Mouse (Mus musculus) MN1 (cell line): ENCODE data around the gene Arid1b.
A peak's percentile ranks its signal among the peaks of the same experiment; 100 is the strongest.

Source experiments
- DNase-seq: peaks from one replicate; pipeline ENCODE4 v3.0.0-alpha.2; 2016; ENCODE audit warnings: low spot score

Gene Arid1b

DNA sequence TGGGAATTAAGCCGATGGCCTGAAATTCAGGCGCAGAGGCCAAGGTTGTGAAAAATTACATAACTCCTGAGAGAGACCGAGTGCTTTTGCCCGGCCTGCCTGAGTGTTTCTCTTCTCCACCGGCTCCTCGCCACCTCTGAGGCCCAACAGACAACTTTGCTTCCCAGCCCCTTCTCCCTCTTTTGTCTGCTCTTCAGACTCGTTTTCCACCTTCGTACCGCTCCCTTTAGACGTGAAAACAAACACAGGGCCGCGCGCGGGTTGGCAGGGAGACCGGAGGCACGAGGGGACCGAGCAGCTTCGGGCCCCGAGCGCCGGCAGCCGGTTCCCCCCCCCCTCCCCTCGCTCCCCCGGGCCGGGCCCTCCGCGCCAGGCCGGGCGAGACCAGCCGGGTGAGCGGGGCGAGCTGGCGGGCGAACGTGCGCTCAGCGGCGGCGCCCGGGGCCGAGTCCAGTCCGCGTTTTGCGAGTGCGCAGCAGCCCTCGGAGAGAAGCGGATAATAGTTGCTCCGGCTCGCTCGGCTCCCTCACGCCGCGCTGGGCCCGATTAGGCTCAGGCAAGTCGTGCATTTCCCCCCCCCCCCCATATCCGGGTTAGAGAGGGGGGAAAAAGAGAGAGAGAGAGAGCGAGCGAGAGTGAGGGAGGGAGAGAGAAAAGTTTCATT, at the start of gene Arid1b:
TSS of gene Arid1b (plus strand) at position 493 of the 664 bp plus-strand sequence.
- peak; percentile 92 for DNase-seq

DNA sequence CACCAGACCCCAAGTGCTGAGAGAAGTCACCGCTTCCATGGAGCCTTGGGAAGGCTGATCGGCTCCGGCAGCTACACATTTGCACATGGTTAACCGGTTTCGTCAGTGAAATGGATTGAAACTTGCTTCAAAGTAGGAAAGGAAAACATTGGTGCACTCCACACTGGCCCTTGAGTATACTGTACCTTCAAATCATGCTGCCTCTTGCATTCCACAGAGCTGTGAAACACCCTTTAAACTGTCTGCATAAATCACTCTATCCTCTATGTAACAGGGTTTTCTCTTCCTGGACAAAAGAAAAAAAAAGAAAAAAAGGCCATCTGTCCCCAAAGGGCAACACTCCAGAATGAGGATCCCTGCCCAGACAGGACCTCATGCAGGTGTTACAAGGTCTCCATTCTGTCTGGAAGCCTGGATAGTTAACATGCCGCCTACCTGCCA, 48.8 kb upstream of the Arid1b start:
- DNase-seq = no peak

DNA sequence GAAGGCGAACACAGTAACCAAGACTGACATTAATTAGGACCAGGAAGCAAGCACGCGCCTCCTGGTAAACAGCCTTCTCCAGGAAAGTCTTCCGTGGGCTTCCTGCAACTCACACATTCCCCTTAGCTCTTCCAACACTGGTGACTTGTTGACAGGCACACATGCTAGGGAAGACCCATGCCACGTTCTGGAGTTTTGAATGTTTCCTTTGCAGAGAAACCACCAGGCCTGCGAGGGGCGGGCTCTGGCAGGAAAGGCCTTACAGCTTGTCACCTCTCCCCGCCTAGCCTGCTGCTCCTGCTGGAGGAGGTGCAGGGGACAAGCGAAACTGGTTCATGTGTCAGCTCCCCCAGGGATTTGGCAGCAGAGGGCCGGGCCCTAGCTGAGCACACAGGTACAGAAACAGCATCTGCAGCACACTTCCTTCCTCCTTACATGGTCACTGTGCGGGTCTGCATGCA, 48.2 kb upstream of the Arid1b start:
- peak; percentile 85 for DNase-seq

DNA sequence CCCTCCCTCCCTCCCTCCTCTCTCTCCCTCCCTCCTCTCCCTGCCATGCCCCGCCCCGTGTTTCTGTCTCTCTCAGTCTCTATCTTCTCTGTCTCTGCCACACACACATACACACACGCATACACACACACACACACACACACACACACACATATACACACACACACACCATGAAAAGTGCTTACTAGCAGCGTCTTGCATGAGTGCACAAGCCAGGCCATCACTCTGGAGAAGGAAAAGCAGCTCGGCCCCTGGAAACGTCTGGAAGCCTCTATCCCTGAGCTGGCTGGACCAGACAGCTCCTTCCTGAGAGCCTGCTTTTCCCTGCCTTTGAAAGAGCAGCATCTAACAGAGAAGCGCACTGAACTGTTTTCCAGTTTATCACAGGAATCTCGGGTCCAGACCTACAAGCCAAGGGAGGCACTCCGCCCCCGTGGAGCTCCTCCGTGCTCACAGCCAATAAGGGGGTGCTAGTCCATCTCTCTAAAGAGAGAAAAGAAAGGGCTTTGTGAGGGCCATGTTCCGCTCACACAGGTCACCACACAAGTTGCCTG, 47.6 kb upstream of the Arid1b start:
- peak; percentile 68 for DNase-seq

DNA sequence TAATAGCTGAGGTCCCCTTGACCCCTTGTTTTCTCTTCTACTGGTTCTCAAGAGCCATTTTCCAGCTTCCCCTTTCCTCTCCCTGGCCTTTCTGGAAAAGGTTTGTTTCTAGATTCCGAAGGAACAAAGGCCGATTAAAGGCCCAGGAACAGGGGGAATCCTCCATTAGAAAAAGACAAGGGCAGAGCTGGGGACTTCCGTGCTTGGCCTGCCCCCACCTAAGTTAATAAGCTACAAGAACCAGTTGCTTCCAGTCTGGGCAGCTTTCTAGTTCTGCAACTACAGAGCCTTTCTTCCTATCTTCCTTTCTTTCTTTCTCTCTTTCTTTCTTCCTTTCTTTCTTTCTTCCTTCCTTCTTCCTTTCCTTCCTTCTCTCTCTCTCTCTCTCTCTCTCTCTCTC, 47.1 kb upstream of the Arid1b start:
- DNase-seq = peak; percentile 38

DNA sequence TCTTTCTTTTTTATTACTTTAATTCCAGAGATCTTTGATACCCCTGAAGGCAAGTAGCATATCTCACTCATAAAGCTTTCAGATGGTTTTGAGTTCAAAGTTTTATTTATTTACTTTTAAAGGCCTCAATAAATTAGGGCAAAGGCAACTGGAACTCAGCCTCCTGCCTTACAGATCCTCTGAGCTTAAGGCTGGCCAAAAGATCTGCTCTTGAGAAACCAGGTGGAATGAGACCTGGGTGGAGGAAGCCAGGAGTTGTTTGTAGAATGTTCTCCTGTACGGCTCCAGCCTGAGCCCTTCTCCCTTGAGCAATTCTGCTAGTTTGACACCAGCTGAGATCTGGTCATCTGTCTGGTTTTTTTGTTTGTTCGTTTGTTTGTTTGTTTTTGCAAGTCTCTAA, 46.7 kb upstream of the Arid1b start:
- DNase-seq = peak; percentile 20

DNA sequence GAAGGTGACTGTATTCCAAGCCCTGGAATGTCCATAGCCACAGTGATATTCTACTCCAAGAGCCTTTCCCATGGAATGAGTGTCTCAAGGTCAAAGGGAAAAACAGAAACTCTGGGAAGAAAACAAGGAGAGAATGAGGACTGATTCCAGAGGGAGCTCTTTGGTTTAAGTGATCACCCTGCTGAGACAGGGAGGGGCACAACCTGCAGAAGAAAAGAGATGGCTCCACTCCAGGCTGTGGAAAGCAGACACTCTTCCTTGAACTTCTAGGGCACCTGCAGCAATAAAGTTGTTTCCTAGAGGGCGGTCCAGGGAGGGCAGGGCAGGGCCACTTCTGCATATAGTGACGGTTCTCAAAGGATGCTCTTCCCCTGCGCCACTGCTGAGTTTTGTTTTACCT, 45.6 kb upstream of the Arid1b start:
- no peak for DNase-seq

DNA sequence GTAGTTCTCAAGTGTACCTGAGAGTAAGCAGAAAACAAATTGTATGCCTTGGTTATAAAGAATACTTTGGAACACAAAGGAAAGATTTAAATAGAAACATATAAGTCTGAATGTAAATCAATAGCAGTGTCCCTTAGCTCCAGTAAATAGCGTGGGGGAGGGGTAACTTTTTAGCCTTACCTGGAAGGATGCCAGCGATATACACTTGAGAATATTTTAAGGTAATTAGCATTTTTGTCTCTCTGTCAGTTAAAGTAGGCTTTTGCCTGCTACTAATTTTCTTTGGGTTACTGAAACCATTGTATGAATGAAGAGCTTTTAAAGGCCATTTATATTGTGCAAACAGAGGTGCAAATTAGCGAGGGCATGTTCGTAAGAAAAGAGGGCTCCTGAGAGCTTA, 39.7 kb upstream of the Arid1b start:
- no peak for DNase-seq

DNA sequence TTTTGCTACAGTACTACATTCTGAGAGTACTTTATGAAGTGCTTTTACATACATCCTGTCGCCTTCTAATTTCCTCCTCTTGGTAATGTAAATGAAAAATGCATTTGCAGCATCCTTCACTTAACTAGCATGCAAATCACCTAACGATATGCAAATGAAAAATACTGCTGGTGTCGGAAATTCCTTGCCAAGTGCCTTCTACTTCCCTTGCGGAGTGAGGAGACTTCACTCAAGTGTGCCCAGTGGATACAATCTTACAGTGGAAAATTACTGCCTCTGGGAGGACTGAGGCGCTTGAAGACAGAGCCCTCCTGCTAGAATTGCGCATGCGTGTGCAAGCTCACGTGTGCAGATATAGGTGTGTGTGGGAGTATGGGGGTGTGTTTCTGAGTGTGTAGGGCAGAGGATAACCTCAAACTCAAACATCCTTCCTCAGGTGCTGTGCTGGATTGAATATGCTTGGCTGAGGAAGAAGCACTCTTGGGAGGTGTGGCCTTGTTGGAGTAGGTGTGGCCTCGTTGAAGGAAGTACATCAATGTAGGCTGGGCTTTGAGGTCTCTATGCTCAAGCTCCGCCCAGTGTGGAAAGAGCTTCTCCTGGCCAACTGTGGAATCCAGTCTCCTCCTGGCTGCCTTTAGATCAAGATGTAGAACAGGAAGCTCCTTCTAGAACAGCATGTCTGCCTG, 29.8 kb upstream of the Arid1b start:
- no peak for DNase-seq

DNA sequence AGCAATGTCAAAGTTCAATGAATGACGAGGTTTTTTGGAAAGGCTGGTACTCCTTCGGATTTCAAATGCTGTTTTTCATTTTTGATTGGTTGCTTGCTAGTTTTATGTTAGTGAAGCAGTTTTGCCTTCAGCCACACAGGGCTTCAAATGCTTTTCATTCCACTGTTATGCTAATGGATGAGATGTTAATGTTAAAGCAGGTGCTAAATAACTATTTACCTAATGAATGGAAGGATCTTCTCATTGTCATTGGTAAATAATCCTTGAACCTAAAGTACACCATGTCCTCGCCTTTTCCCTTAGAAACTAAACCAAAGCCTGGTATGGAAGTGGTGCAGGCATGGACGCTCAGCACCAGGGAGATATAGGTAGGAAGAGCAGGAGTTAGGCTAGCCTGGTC, 26.9 kb upstream of the Arid1b start:
- no peak for DNase-seq

DNA sequence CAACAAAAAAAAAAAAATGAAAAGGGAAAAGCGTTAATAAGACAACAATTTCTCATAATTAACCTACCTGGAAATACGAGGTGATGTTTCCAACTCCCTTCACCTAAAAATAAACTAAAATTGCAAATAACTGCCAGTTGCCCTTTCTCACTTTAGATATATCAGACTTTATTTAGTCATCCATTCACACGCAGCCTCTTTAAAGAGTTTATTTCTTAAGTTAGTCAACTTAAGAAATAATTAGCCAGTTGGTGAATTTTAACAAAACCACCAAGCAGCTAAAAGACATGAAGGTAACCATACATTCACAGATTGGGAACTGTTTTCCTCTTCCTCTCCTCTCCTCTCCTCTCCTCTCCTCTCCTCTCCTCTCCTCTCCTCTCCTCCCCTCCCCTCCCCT, 26.1 kb upstream of the Arid1b start:
- no peak for DNase-seq

DNA sequence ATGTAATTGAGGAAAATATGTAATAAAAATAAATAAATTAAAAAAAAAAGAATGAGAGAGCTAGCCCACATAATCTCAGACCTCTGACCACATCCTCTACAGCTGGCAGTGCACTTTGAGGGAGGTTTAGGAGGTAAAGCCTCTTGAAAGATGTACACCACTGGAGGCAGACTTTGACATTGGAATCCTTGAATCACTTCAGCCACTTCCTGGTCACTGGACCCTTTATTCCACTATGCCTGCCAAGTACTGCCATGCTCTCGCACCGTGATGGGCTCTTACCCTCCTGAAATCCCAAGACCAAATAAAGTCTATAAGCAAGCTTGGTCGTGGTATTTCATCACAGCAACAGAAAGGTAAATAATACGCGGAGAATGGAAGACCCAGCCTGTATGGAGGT, 25.3 kb upstream of the Arid1b start:
- DNase-seq = no peak

DNA sequence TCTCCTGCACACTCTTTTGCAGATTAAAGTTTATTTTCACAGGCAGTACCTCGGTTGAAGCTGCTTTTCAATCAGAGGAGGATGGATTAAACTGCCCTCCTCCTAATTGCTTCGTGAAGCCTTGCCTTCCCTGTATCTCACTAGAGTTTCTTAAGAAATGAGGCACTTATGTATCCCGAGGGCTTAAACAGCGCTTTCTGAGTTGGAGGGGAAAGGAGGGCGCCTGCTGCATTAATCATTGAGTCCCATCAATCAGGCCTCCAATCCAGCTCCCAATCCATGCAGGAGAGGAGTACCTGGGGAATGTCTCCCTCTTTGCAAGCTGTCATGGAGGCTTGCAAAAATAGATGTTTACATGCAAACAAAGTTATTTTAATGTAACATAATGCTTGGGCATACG, 21.9 kb upstream of the Arid1b start:
- no peak for DNase-seq

DNA sequence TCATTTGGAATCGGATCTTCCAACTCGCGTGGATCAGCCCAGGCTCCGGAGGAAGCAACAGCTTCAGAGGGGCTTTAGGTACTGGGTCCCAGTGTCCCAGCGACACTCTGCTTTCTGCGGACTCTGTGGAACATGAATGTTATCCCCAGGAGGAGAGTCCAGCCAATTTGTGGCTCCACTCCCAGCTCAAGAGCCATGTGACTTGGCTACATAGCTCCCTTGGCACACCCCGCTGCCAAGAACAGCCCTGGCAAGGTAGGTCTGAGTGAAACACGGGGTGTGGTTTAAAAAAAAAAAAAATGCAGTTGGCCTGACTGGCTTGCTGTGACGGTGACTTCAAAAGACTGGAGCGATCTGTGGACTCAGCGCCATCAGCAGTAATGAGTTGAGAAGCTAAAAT, 19.4 kb upstream of the Arid1b start:
- DNase-seq = peak; percentile 76

DNA sequence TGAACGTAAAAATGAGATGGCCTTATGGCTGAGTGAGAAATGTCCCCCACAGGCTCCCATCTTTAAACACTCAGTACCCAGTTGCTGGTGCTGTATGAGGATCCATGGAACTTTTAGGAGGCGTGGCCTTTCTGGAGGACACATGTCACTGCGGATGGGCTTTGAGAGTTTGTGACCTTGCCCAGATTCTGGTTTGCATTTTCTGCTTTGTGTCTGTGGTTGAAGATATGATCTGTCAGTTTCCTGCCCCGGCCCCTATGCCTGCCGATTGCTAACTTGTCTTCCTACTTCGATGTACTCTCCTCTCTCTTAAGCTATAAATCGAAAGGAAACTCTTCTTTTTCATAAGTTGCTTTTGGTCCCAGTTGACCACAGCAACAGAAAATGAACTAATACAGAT, 14.0 kb upstream of the Arid1b start:
- DNase-seq = no peak

DNA sequence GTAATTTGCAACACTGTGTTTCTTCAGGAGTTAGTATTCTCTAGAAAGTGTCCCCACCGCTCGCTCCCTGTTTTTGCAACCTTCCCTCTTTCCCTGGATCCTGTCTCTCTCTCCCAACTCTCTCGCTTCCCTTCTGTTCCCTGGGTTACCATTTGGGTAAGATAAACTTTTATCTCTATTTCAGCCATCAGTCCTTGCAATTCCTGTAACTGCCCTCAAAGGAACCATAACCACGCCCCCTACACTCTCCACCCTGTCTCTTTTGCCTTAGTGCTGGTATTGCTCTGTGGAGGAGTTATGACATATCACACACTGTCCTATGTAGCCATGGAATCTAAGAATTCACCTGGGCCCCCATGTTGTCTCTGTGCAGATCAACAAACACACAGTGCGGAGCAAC, 11.3 kb upstream of the Arid1b start:
- no peak for DNase-seq

DNA sequence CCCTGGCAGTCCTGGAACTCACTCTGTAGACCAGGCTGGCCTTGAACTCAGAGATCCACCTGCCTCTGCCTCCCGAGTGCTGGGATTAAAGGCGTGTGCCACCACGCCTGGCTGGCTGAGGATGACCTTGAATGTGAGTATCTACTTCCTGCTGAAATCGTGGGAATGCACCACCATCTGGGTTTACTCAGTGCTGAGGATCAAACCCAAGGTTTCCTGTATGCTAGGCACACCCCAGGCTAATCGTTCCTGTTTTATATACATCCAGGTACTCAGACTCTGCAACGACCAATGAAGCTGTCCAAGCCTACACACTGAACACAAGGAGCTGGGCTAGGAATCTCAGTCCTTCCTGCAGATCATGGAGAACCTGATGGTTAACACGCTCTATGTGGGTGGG, 9.4 kb upstream of the Arid1b start:
- no peak for DNase-seq

DNA sequence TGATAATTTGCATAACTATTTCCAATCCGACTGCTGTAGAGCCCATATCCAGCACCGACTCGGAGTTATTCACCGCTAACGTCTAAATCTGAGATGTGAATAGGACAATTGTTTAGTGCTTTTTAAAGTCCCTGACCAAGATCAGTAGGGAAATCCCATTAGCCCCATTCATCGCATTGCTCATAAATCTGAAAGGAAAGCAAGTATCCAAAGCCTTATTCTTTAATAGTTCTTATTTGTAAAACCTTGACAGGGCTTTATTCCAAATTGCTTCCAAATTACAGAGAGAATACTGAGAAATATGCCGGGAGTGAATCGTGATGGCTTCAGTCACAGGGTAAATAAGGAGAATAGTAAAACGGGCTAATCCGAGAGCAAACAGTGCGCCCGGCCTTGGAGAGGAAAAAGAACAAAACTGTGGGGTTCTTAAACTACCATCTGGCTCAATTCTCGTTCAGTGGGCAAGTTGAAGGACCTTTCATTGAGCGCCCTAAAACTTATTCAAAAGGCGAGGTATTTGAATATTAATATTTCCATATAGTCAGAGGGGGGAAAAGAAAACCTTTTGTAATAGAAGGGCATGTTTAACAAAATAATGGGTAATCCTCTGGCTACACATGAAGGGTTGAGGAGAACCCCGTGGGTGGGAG, 3.1 kb upstream of the Arid1b start:
- DNase-seq = no peak

DNA sequence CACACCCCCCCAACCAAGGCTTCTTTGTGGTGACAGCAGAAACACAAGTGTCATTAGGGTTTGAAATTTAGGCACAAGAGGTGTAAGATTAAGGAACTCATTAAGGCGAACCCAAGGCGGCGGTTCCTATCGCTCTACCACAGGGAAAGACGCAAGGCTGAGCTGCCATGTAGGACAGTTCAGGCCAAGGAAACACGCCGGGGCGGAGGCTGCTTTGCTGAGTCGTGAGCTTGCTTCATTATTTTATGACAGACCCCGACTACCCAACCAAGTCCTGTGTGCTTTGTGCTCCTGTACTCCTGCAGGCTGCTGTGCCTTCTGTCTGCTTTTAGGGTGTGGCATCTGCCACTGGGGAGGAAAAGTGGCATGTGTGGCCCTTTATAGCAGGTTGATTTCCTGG, 2.5 kb upstream of the Arid1b start:
- DNase-seq = no peak

DNA sequence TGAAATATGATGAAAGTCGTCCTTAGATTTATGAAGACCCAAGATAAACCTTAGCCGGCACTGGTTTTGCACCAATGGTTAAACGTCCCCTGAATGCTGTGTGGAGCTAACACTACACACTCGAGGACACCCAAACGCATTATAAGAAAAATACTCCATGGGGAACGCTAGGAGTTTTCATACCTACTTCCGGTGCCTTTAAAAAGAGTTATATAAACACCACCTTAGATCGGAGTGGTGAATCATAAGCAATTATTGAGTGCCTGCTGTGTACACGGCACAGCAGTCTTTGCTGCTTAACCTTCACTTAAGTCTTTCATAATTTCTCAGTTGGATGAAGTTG, 664 bp upstream of the Arid1b start:
- peak; percentile 55 for DNase-seq

DNA sequence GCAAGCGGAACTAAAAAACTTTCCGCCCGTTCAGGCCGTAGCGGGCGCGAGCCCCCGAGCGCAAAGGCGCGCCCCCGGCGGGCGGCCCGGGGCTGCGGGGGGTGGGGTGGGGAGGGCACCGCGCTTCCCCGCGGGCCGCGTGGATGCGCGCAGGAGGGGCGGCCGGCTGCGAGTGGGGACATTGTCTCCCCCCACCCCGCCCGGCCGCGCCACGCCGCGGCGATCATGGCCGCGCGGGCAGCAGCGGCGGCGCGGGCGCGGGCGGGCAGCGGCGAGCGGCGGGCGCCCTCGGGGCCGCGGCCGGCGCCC, 326 bp downstream of the Arid1b start:
- no peak for DNase-seq

DNA sequence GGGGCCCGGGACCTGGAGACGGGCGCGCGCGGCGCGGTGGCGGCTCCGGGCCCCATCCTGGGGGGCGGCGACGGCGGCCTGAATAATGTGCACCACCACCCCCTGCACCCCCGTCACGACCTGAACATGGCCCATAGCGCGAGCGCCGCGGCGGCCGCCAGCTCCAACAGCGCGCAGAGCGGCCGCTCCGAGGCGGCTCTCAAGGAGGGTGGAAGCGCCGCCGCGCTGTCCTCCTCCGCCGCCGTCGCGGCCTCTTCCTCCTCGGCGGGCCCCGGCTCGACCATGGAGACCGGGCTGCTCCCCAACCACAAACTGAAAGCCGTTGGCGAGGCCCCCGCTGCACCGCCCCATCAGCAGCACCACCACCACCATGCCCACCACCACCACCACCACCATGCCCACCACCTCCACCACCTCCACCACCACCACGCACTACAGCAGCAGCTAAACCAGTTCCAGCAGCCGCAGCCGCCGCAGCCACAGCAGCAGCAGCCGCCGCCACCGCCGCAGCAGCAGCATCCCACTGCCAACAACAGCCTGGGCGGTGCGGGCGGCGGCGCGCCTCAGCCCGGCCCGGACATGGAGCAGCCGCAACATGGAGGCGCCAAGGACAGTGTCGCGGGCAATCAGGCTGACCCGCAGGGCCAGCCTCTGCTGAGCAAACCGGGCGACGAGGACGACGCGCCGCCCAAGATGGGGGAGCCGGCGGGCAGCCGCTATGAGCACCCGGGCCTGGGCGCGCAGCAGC, 855 bp downstream of the Arid1b start:
- peak; percentile 69 for DNase-seq
